Mouse (Mus musculus) monocyte, adult 2 months (primary cell): ENCODE data around the gene Cox15.

ENCODE experiments used
- DNase-seq, 2 experiments: peaks; one replicate each; pipeline ENCODE4 v3.0.0; 2022; ENCODE audit warnings: low spot score in 2 of 2, low read depth in 1 of 2

Gene Cox15

DNA sequence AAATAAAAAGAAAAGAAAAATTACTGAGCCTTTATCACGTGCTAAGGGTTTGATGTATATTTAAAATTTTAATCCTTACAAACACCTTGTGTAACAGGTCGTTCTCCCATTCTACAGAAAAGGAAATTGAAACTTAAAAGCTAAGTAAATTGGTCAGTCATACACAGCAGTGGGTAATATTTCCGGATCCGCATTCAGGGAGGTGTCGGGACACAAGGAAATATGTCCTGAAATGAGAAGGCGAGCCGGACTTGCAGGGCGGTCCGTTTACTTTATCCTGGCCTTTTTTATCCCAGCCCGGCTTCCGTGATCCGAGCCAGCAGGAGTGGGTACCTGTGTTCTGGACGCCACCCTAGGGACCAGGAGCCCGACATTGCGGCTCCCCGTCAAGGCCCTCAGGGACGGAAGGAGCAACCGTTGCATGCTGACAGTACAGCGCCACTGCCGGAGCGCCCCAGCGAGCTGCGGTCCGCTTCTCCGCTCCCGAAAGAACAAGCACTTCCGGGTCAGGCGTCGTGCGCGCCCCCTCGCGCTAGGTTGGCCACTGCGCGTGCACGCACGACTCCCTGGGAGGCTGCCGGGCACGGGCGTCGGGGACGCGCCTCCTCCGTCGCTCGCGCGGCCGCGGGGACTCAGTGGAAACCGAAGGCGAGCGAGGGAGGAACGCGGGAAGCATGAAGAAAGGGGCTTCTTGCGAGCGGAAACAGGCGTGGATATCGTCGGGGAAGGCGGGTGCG, at the start of gene Cox15, which contains the start of gene Cutc:
TSS of gene Cox15 (minus strand) at position 512 of the 737 bp plus-strand sequence.
TSS of gene Cutc (plus strand) at position 508 of the 737 bp plus-strand sequence.
- DNase-seq, result peak; percentile 86 to 92

DNA sequence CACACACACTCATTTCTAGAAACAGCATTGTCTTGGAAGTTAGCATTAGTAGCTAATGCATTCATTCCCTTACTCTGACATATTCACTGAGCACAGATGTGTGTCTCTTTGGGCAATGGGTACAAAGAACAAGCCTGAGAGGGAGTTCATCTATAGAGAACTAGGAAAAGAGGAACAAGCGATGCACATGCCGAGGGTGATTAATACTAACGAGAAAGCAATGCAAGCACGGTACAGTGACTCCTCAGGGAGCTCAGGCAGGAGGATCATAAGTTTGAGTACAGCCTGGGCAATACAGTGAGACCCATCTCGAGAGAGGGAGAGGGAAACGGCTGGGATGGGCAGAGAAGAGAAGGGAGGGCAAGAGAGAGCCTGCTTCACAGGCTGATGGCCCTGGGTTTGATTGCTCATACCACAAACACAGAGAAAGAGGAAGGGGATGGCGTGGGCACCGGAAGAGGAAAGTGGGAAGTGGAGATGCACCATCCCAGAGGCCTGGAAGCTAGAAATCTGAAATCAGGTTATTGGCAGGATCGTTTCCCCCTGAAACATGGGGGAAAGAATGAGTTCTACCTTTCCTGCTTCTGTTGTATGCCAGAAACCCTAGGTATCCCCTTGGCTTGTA, 48.7 kb upstream of the Cox15 start:
- DNase-seq, result peak in 1 of 2 experiments; percentile 9

DNA sequence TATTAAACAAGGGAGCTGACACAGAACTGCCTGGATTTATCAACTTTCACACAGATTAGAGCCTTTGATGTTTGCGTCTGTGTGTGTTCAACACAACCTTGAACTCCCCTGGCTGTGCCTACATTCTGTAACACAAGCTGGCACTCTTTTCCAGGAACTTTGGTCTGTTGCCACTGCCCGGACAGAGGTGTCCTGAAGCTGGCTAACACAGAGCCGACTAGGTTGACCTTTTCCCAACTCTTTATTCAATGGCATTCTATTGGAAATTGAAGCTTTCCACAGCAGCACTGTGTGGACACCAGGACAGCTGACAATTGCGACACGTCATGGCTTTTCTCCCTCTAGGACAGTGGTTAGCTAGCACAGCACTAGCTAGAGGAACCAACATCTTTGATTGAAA, 44.4 kb upstream of the Cox15 start:
- DNase-seq, result no peak

DNA sequence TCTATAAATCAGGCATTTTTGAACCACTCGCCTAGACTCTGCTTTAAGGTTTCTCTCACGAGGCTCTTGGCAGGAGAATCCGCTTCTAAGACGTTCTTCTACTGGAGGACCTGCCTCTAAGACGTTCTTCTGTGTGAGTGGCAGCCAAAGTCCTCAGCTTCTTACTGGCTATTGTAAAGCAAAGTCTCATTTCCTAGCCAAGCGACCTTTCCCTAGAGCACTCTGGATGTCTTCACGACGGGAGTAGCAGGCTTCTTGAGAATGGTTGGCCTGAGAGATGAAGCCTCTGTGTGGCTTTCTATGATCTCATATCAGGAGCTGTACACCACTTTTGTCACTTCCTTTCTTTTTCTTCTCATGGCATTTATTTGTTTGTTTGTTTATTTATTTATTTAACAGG, 42.7 kb upstream of the Cox15 start:
- no peak for DNase-seq

DNA sequence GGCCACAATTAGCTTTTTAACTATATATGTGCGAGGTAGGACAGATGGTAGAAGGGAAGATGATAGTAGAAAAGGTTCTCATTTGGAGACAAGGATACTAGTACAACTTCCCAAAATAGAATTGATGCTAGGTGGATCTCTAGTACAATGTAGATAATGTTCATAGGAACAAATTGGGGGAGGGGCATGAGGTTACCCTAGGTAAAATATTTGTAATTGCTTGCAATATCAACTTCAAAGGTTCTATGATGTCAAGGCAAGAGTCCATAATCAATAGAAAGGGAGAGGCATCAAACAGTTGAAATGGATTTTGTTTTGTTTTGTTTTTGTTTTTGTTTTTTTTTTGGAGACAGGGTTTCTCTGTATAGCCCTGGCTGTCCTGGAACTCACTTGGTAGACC, 41.2 kb upstream of the Cox15 start:
- DNase-seq, result no peak

DNA sequence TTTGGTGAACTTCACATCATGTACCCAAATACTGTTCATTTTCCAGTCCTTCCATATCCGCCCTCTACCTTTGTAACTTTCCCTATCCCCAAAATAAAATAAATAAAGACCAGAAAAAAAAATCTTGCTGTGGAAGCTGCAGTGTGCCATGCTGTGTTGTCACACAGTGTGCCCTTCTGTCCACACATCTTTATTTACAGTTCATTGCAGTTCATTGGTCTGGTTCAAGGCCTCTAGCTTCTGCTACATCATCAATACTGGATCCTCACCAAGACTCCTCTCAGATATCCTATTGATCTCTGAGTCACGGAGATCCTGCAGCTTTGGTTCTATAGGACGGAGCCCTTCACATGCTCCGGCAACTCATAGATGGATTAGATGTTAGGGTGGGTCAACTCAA, 39.7 kb upstream of the Cox15 start:
- no peak for DNase-seq

DNA sequence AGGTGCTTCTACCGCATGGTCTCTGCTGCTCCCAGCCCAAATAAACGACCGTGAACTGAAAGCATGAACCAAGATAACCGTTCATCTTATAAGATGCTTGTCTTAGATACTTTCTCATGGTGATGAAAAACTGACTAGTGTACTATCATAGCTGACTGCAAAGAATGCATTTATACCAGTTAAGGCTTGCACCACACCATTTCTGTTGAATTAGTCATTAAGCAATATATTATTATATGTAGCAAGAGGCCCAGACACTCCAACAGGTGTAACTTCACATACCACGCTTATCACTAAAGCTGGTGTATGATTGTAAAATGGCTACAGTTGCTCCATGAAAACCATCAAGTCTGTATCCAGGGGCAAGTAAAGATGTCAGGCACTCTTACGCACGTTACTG, 37.0 kb upstream of the Cox15 start:
- no peak for DNase-seq

DNA sequence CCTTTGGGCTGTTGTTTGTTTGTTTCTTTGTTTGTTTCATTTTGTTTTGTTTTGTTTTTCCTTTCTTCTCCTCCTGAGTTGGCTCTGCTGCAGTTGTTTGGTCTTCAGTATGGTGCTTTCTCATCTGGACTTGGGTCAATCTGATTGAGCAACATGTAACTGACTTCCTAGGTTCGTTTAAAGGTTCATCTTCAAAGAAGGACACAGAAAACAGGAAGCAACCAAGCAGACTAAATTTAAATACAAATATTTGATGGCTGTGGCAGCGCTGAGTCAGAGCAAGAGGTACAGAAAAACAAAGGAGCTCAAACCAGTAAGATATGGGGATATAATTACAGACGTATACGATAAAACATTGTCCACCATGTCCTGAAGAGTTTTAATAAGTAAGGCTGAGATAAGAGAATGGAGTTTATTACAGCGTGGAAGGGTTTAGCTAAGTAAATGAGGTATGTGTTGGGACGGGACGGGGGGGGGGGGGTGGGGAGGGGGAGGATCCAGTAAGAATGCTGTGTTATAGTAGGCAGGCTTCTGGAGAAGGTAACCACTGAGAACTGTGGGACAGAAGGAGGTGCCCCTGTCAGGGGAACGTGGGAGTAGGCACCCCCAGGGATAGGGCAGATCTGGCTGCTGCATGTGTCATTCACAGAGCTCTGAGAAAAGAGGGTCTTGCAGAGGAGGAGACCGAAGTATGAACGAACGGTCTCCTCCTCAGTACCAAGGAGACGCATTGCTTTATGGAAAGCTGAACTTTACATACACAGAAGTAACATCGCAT, 33.6 kb upstream of the Cox15 start:
- DNase-seq, result no peak

DNA sequence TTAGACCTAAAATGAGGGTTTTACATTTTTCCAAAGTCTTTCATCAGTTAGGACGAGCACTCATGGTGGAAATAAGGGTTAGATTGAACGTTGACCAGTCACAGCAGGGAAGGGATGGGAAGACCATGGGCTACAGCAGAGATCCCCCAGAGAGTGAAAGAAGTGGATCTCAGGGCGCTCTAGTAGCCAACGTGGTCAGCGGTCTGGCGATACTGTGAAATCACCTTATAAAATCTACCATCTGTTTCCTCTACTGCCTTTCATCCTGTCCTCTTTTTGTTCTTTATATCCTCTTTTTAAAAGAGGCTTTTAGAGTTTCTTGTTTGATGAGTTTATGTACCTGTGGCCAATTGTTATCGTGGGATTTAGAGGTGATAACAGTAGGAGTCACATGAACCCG, 32.0 kb upstream of the Cox15 start:
- DNase-seq, result no peak

DNA sequence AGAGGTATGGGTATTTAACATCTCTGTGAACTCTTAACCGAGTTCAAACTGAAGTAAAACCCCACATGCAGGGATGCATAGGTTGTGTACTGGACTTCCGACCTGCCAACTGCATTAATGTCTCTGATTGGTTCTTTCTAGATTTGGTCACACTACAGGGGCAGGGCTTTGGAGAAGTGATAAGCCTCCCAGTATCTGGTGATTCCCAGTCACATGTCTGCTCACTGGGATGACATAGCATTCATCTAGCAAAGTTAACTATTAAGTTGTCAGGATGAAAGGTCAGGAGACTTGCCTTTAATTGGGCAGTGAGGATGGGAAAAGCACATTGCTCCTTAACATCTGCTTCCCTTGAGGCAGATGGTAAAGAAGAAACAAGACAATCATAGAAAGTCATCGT, 29.2 kb upstream of the Cox15 start, which contains the start of gene Abcc2:
TSS of gene Abcc2 (plus strand) at position 213 of the 400 bp plus-strand sequence.
- no peak for DNase-seq

DNA sequence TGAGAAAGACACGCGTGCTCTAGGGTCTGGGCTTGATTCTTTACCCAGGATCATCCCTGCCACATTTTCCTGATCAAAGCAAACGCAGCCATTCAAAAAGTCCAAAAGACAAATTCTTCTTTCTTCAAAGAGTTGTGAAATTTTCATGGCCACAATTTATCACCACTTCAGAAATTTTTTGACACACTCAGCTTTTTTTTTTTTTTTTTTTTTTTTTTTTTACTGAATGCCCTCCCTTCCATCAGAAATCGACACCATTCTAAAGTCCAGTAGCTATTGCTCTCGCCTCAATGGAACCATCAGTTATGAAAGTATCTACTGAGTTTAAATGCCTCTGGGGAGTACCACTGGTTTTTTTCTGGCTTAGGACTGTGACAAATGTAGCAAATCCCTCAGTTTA, 27.6 kb upstream of the Cox15 start:
- DNase-seq, result no peak

DNA sequence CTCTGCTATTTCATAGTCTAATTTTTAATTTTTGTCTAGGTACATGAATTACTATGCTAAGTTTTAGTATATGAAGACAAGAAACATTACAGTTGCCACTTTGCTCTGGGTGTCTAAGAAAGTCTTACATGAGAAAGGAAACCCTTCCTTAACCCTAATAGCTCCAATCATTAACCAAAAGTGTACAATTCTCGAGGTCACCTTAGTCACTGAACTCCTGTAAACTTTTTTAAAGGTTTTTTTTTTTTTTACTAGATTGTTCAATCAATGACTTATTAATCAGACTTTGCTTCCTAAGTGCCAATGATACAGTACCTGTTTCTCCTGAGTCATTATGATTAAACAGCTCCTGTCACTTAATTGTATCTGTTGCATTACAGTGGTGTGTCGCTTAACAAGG, 24.5 kb upstream of the Cox15 start:
- no peak for DNase-seq

DNA sequence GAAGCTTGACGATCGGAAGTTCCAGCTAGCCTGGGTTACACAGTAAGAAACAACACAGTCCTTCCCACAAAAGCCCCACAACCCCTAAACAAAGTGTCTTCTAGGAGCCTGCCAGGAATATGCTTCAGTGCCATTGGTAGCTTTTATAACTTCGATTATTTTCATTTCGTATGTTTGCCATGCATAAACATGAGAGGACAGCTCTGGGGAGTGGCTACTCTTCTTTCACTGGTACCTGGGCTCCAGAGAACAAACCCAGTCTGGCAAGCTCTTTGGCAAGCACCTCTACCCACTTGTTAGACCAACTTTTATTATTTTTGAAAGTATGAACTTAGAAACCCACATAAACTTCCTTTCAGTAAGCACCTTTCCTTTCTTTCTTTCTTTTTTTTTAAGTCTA, 23.8 kb upstream of the Cox15 start:
- DNase-seq, result no peak

DNA sequence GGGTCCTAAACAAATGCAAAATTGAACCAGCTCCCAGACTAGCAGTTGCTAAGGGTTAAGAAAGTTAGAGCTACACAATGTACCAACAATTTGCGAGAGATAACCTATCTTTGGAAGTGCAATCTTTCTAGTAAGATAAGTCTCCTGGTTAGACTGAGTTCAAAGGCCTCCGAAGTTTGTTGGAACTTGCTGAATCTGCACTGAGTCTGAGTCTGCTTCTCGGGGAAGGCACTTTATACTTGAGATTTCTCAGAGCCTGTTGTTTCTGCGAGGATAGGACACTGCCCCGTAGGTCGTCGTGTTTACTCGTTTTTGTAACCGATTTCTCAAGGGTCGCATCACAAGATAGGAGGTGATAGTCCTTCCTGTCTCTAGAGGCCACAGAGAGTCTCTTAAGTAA, 22.6 kb upstream of the Cox15 start:
- DNase-seq, result no peak

DNA sequence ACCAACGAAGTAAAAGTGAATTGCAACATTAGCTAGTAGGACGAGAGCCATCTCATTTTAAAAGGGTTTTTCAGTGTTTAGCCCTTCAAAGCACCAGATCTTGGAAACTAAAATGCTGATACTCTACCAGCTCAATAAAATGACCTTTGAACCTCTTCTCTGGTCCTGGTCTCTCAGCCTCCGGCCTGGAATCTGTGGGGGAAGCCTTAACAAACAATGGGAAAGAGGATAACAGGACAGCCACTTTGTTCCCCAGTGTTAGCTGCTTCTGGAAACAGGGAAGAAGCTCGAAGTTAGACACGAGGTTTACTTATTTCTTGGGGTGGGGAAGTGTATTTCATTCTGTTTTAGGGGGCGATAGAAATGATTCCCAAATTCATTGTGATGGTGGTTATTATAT, 19.5 kb upstream of the Cox15 start:
- no peak for DNase-seq

DNA sequence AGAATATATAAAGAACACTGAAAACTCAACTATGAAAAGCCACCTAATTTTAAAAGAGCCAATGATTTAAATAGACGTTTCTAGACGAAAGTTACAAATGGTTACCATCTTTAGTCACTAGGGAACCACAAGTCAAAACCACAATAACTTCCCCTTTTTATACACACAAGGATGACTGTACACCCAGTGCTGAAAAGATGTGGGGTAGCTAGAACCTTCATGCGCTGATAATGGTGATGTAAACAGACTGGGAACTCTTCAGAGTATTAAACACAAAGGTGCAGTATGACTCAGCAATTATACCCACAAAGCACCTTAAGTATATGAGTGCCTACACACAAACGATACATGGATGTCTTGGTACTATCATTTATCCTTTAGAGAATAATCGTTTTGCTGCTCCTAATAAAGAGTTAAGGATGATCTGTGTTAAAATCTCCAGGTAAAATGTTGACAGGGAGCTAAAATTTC, 18.7 kb upstream of the Cox15 start:
- DNase-seq, result no peak

DNA sequence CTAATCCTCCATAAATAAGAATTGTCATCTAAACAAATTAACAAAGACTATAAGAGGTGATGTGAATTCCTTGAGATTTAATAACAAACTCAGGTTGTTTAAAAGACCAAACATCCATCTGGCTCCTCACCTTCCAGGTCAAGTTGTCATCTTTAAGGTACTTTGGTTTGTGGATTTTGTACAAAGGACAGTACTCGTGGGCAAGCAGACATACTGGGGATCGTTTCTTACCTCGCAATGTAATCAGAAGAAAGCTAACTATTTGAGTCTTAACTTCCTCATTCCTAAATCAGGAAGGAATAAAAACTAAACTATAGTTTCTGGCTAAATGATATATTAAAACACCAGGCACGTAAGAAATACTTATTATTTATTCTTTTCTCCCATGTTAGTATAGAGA, 17.8 kb upstream of the Cox15 start:
- DNase-seq, result no peak

DNA sequence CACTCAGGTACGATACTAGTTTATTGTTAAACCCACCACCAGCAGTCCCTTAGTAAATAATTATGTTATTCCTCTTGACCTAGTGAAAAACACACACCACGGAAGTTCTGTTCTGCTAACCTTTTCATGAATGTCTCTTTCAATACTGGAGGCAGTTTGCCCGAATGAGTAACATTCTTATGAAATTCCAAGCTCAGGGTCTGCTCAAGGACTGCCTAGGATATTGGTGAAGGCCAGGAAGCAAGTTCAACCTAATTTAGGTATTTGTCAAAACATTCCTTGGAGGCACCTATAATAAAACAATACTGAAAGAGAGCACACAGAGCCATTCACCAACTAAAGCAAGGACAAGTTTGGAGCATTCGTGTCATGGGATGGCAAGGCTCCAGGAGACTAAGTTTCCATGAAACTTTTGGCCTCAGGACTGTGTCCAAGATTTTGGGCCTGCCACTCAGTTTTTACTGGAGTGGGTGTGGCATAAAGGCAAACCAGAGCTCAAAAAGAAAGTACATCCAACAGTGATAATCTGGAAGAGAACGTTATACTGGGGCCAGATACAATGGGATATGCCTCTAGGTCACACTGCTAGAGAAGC, 16.7 kb upstream of the Cox15 start:
- DNase-seq, result no peak

DNA sequence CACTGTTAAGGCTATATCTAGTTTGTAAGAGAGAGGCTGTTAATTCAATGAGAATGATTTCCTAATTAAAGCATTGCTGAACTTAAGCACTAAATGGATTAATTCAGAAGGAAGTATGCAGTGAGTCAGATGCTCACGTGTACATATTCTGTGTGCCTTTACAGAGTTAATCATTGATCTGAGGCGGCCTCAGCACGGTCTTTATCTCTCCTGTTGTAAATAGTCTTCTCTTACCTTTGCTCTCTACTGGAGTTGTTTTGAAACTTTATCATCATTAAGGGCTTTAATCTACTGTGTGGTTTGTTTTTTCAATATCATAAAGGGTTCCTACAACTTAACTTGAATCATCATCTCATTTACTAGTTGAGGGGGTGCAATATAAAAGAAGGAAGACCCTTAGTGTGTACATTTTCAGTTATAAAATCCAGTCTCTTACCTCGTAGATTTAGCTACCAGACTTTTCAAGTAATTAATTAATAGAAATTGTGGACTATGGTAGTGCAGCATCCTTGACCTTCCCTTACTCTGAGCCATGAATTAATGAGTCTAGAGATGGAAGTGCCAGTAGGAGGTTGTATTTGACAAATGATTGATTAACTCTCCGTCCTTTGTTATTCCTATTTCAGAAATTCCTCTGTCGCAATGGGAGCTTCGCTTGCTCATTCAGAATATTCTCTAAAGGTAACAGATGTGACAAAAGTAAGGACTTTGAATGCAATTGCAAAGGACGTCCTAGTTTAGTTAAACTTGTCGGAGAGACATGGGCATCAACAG, 14.9 kb upstream of the Cox15 start:
- no peak for DNase-seq

DNA sequence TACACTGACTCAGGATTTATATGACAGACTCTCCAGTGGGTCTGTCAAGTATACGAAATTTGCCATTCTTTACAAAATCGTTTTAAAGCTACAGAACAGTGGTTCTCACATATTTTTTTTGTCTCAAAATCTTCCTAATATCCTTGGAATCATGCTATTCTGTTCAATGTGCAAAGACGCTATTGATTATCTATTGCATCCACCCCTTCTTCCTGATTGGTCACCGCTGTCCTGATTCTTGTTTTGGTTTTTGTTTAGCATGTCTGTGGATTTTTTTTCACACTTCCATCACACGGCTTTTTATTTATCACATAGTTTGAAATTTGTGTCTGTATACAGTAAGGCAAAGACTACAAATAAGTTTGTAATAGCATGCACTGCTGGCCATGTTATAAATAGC, 13.7 kb upstream of the Cox15 start:
- DNase-seq, result no peak

DNA sequence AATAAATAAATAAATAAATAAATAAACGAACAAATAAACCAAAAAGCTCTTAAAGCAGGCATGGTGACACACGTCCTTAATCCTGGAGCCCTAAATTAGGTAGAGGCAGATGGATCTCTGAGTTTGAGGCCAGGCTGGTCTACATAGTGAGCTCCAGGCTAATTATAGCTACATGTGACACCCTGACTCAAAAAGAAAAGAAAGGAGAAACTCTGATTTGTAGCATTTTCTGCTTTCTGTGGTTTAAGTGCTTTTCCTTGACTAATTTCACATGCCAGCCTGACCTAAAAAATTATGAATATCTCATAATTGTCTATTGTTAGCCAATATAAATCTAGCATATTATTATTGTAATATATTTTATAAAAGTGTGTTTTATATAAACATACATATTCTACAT, 9.6 kb upstream of the Cox15 start:
- no peak for DNase-seq
